Mouse (Mus musculus) embryonic fibroblast, embryonic 13.5 days (primary cell): ENCODE results near the gene Usp39.

Experiments
- CTCF ChIP-seq: IDR thresholded peaks from 2 replicates; pipeline ENCODE4 v1.5.1; 2011; ENCODE audit warnings: mild to moderate bottlenecking, control low read depth, low read length, moderate library complexity, borderline replicate concordance; ENCODE audit not compliant: insufficient read depth
- POLR2A ChIP-seq: IDR thresholded peaks from 2 replicates; pipeline ENCODE4 v1.6.1; 2011; ENCODE audit warnings: low read depth, mild to moderate bottlenecking, control low read depth, low read length, moderate library complexity

DNA sequence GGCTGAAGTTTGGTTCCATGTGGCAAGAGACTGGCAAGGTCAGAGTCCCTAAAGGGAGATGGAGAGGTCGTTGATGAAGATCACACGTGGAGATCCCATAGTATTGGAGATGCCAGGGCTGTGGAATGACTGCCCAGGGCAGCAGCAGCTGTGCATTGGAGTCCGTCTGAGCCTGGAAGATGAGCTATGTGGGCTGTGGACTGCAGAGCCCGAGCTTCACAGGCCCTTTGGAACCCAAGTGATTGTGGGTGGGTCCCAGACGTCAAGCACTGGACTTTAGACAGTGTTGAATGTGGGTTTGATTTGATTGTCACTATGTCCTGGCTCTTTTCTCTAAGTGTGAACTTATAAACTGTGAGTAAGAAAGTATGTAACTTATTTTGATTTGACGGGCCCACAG is 20.0 kb upstream of the Usp39 start:
- TF ChIP-seq POLR2A (no peak), CTCF (no peak)
